Mouse (Mus musculus): ENCODE results near the gene Robo3. TPM values are rescaled to one million over a fixed set of nuclear protein-coding genes. Genes with fewer than 3 reads are reported as not detected.

Gene Robo3
- polyA plus RNA-seq (2012; rRNA removed; ENCODE audit: low replicate concordance), result 0.12 TPM in 1 of 2 replicates, not detected in the other

DNA sequence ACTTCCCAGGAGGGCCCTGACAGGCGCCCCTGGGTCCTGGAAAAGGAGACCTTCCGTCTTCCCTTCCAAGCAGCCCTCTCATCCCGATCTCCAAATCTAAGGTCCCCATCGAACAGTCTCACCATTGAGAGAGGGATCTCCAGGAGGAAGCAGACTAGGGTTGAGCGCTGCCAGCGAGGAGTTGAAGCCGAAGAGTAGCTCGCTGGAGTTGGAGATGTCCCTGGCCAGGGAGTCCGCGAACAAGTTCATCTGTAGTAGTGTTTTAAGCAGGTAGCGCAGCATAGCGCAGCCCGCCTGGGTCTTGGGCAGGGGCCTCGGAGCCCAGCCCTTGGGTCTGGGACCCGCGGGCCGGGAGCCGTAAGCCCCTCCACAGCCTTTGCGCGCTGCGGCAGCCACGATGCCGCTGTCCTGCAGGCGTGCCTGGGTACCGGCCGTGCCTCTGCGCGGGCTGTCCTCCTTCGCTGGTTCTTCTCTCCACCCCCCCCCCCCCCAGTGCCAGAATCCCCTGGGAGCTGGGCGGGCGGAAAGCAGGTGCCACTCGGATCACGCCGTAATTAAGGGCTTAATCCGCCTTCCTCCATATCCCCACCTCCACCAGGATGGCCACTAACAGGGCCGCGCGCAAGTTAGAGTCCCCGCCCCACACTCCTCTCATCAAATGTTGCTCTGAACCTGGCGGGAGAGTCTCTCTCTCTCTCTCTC is at the start of gene Robo3:
TSS of gene Robo3 (minus strand) at position 527 of the 702 bp plus-strand sequence.

DNA sequence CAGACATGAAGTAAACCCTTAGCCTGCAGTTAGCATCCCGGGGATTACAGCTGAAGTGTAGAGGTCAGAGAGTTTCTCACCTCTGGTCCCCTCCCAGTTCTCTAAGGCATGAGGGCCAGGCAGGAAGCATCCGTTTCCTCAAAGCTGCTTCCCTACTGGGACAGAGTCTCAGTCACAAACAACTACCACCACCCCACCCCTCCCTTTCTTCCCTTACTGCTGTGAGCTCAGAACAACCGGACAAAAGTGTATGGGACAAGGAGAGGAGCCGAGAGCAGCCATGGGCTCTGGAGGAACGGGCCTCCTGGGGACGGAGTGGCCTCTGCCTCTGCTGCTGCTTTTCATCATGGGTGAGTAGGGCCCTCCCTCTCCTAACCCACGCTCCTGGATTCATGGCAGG is 31.2 kb downstream of the Robo3 start, which contains the start of gene Robo4:
TSS of gene Robo4 (plus strand) at position 96 of the 400 bp plus-strand sequence.

DNA sequence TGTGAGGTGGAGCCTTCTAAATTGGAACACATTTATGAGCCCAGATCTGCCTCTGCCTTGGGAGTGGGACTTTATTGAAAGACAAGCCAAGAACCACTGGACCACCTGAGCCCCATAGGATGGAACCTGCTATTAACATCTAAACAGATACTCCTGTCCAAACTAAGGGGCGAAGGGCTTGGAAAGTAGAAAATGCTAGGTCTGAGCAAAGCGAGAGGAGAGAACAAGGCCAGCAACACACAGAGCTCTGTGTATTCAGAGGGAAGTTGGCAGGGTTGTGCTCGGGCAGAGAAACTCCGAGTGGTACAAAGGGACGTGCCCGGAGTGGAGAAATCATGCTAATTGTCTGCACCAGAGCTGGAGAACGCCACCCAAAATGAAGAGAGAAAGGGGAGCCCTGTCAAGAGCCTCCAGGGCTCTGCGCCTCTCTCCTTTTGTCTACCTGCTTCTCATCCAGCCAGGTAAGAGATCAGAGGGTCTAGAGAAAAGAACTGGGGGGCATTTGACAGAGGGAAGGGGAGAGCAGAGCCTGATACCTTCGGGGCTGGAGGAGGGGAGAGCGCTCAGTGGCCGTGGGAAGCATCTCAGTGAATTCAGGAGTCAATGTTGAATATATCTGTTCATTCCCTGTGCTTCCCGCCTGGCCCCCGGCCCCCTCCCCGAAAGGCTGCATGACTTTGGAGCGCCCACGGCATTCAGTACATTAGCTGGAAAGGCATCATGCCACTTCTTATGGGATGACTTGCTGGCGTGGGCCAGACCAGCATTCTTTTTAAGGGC is 65.6 kb downstream of the Robo3 start, which contains the start of gene Hepacam:
TSS of gene Hepacam (plus strand) at position 51 of the 780 bp plus-strand sequence.

Other genes with a start within 250 kb of the Robo3 start
- 4.3 and 6.7 TPM in 2 replicates for gene Tmem218, start 225.0 kb downstream of the Robo3 start, polyA plus RNA-seq (2012; rRNA removed; ENCODE audit: low replicate concordance)
- 5.4 and 7.6 TPM in 2 replicates for gene Slc37a2, start 177.5 kb downstream of the Robo3 start, polyA plus RNA-seq (2012; rRNA removed; ENCODE audit: low replicate concordance)
- gene Ccdc15, start 84.8 kb downstream of the Robo3 start, polyA plus RNA-seq (2012; rRNA removed; ENCODE audit: low replicate concordance), result 0.49 and 1.1 TPM in 2 replicates
- 0.05 and 0.23 TPM in 2 replicates for gene Hepacam, start 65.9 kb downstream of the Robo3 start, polyA plus RNA-seq (2012; rRNA removed; ENCODE audit: low replicate concordance)
- 35.2 and 126 TPM in 2 replicates for gene Robo4, start 31.3 kb downstream of the Robo3 start, polyA plus RNA-seq (2012; rRNA removed; ENCODE audit: low replicate concordance)
- 11.5 and 26.4 TPM in 2 replicates for gene Msantd2, start 56.1 kb upstream of the Robo3 start, polyA plus RNA-seq (2012; rRNA removed; ENCODE audit: low replicate concordance)
- gene Esam, start 94.8 kb upstream of the Robo3 start, polyA plus RNA-seq (2012; rRNA removed; ENCODE audit: low replicate concordance), result 102 and 205 TPM in 2 replicates
- gene Vsig2, start 106.0 kb upstream of the Robo3 start, polyA plus RNA-seq (2012; rRNA removed; ENCODE audit: low replicate concordance), result 22.8 and 43.7 TPM in 2 replicates
- gene Nrgn, start 119.7 kb upstream of the Robo3 start, polyA plus RNA-seq (2012; rRNA removed; ENCODE audit: low replicate concordance), result 4.0 and 4.5 TPM in 2 replicates
- gene Siae, start 122.5 kb upstream of the Robo3 start, polyA plus RNA-seq (2012; rRNA removed; ENCODE audit: low replicate concordance), result 11.2 and 16.4 TPM in 2 replicates
- gene Spa17, start 180.5 kb upstream of the Robo3 start, polyA plus RNA-seq (2012; rRNA removed; ENCODE audit: low replicate concordance), result 0.77 and 0.95 TPM in 2 replicates
- 56.3 and 71.0 TPM in 2 replicates for gene Tbrg1, start 224.1 kb upstream of the Robo3 start, polyA plus RNA-seq (2012; rRNA removed; ENCODE audit: low replicate concordance)
- not detected in 2 replicates for gene Panx3, start 236.0 kb upstream of the Robo3 start, polyA plus RNA-seq (2012; rRNA removed; ENCODE audit: low replicate concordance)

Data from subcutaneous adipose tissue, adult 2 months (tissue).